Mouse (Mus musculus) layer of hippocampus, postnatal 14 days (tissue): ENCODE data around the gene Pfkfb2. TPM values are rescaled to one million over a fixed set of nuclear protein-coding genes. Genes with fewer than 3 reads are reported as not detected.
A peak's percentile ranks its signal among the peaks of the same experiment; 100 is the strongest.

Source experiments
- DNase-seq, 2 experiments: peaks; one replicate each; pipeline ENCODE4 v3.0.0; 2021 to 2022; ENCODE audit warnings: low spot score in 2 of 2, mixed read lengths in 1 of 2
- long read RNA-seq, 2 experiments: library from polyadenylated mRNA; stranded (forward); transcript quantifications; one replicate each; pipeline ENCODE4 v2.0.0; 2021
- total RNA-seq, 2 experiments: library from RNA; stranded (reverse); gene quantifications; 2 replicates each; pipeline ENCODE4 v1.2.3; 2021

Gene Pfkfb2
- 10 to 100 TPM; 44.0 to 55.8 TPM for total RNA-seq
- long read RNA-seq, experiment 1, partial matches to known transcripts = 3 of 17 reads
- long read RNA-seq, experiment 1, other reads (novel, unspliced or antisense) = 11 of 17 reads
- long read RNA-seq, experiment 2, partial matches to known transcripts = 1 of 26 reads
- long read RNA-seq, experiment 2, other reads (novel, unspliced or antisense) = 24 of 26 reads

DNA sequence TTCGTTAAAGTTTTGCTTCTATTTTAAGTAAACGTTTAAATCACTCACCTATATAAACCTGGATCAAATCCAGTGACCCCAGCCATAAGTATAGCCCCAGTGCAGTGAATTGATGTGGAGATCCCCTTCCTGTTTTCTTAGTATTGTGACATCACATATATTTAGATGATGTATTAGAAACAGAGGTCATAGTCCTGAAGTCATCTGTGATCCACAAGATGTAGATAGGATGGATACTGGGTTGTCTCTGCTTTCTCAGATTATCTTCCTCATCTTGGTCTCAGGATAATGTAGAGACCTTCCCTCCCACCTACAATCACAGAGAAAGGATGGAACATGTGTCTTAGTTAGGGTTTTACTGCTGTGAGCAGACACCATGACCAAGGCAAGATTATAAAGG is at the start of gene Pfkfb2:
TSS of gene Pfkfb2 (minus strand) at position 101 of the 400 bp plus-strand sequence.
- no peak for DNase-seq

- no peak for DNase-seq
These were observed 47.6 kb upstream of the Pfkfb2 start for GRCm38 (mm10) chr1:130776645-130777044.

DNA sequence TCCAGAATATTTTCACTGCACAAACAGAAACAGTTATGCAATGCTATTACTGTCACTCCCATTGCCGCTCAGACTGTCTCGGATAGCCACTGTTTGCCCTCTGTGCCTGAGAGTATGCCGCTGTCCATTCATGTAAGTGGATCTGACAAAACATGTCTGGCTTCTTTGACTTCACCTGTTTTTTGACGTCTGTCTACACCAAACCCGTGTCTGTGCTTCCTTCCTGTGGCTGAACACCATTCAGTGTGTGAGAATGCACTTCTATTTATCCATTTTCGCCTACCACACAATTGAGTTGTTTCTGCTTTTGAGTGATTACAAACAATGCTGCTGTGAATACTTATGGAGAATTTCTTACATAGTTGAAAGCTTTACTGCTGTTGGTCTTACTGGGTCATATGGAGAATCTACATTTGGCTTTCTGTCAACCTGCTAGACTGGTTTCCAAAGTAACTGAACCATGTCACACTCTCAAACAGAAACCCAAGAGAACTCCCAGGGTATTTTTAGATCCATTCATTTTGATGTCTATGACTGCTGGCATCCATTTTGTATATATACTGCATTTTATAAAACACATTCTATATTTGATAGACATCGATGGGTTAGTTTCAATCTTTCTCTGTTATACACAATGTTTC is 46.8 kb upstream of the Pfkfb2 start:
- DNase-seq = no peak

GRCm38 (mm10) chr1:130775234-130775633 is 46.2 kb upstream of the Pfkfb2 start:
- DNase-seq = no peak

GRCm38 (mm10) chr1:130770981-130771494 is 42.0 kb upstream of the Pfkfb2 start:
- DNase-seq = no peak

DNA sequence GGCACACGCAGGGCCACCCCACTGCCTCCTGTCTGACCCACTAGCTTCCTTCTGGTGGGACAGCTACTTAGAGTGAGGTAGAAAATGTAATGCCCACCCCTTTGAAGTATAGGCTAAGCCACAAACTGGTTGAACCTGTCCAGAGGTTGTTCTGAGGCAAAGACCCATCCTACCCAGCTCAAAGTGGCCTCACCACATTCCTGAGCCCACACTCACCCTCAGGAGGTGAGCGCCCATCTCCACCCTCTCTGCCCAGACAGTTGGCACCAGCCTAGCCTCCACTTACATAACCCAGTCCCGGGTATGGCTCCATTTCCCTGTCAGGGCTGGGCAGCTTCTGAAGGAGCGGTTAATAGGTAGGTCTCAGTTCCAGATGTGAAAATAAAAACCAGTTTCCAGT is 41.4 kb upstream of the Pfkfb2 start:
- DNase-seq = no peak

DNA sequence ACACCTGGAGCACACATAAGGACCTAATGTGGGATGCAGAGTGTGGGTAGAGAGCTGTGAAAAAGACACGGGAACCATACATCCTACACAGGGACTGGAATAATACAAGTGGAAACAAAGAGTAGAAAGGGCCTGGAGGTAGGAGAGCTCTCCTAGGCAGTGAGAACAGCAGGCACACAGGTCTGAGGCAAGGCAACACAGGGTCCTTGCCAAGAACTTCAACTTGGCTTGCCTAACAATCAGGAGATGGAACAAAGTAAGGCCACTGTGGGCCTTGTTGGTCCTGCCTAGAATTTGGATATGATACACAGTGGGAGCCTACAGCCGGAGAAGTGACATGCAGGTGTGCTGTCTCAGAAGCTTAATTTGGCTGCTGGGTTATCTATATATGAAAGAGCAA is 40.9 kb upstream of the Pfkfb2 start:
- DNase-seq = no peak

DNA sequence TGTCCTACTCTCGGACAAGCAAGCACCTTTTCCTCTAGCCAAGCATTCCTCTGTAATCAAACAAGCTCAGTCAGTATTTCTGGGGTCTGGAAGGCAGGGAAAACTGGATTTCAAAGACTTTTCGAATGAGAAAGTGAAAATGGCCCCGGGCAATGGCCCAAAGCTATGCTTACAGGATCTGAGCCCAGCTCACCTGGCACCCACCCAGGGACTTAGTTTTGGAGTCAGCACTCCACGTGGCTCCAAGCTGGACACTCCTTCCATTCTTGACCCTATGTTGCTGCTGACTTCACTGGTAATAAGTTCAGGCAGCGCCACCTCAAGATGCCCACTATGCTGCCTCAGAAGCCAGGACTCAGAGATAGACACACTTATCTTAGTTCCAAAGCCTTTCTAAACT is 38.0 kb upstream of the Pfkfb2 start:
- no peak for DNase-seq

GRCm38 (mm10) chr1:130764027-130764461 is 35.0 kb upstream of the Pfkfb2 start:
- DNase-seq = no peak

GRCm38 (mm10) chr1:130762045-130762760 is 33.1 kb upstream of the Pfkfb2 start:
- DNase-seq = no peak

GRCm38 (mm10) chr1:130761597-130761996 is 32.5 kb upstream of the Pfkfb2 start:
- DNase-seq = no peak

GRCm38 (mm10) chr1:130759689-130760088 is 30.6 kb upstream of the Pfkfb2 start:
- DNase-seq = no peak

DNA sequence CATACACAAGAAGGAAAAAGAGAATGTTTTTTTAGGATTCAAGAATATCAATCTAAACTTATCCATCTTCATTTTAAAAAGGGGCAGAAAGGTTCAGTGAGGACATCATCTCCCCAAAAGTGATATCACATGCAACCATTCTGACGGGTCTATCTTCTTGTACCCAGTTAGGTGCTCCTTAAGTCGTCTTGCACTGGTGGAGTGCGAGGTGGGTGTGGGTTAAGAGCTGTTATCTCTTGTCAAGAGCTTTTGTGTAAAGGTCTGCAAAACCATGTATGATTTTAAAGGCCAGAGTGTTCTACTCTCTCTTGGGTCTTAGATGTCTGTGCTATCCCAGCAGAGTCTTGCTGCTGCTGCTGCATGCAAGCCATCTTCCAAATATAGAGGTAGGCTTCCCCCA is 17.8 kb upstream of the Pfkfb2 start:
- no peak for DNase-seq

- DNase-seq = no peak
These were observed 16.5 kb upstream of the Pfkfb2 start for GRCm38 (mm10) chr1:130745591-130745990.

GRCm38 (mm10) chr1:130744961-130745360 is 15.9 kb upstream of the Pfkfb2 start:
- DNase-seq = no peak

- no peak for DNase-seq
These were observed 15.2 kb upstream of the Pfkfb2 start for GRCm38 (mm10) chr1:130744217-130744616.

DNA sequence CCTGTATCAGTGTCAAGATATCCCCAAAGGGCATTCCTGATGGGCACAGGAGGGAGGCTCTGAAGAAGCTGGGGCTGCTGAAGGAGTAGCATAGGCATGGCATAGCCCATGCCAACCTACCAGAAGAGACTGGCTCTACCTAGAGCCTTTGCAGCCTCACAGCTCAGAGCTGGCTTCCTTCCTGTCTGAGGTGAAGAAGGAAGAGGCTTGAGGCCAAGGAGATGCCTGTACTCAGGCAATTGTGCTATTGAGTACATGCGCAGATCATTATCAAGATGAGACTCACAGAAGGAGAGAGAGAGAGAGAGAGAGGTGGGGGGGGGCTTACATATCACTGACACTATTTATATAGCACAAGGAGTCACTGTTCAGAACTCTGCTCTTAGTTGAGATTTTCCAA is 14.7 kb upstream of the Pfkfb2 start:
- no peak for DNase-seq

DNA sequence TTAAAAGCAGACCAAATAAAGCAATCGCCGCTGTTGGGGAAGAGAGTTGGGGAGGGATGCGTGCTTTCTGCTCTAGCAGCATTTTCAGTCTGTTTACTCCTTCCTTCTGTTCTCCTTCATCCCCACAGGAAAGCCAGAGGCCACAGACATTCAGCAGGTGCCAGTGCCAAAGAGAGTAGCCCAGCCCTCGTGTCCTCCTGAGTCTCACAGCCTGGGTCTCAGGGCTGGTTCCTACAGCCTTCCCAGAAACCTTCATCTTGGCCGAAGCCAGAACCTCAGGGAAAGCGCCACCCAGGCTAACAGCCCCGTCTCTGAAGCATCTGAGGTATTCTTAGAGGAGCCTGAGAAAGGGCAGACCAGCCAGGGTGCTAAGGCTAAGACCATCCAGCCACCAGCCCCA is 13.1 kb upstream of the Pfkfb2 start:
- no peak for DNase-seq

GRCm38 (mm10) chr1:130740781-130741720 is 12.0 kb upstream of the Pfkfb2 start:
- peak; percentile 47 to 65 for DNase-seq

GRCm38 (mm10) chr1:130740227-130740648 is 11.2 kb upstream of the Pfkfb2 start:
- DNase-seq = peak in 1 of 2 experiments; percentile 11

DNA sequence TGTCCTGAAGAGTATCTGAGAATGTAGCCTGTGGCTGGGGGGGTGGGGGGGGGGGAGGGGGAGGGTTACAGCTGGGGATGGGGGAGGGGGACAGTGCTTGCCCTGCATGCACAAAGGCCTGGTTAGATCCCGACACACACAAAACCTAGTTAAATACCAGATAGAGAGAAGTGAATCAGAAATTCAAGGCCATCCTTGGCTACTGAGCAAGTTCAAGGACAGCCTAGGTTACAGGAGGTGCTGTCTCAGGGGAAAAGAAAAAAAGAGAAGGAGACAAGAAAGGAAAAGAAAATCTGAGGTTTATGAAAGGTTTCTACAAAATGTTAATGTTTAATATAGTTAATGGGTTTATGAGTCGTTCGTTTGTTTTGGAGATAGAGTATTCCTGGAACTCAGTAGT is 10.6 kb upstream of the Pfkfb2 start:
- no peak for DNase-seq
